Mouse (Mus musculus) cortical plate, adult 2 months (tissue): ENCODE measurements around the gene Mcpt8.

Experiments used
- CTCF ChIP-seq: fragments of 200-500 bp; IDR thresholded peaks from 2 replicates; pipeline ENCODE4 v1.5.1; 2011; ENCODE audit warnings: mild to moderate bottlenecking, control low read depth, low read length; ENCODE audit not compliant: insufficient read depth; ENCODE audit errors: extremely low read depth
- POLR2A ChIP-seq: fragments of 200-500 bp; IDR thresholded peaks from 2 replicates; pipeline ENCODE4 v1.6.1; 2011; ENCODE audit warnings: mild to moderate bottlenecking, low read length, control low read depth; ENCODE audit not compliant: insufficient read depth; ENCODE audit errors: extremely low read depth

DNA sequence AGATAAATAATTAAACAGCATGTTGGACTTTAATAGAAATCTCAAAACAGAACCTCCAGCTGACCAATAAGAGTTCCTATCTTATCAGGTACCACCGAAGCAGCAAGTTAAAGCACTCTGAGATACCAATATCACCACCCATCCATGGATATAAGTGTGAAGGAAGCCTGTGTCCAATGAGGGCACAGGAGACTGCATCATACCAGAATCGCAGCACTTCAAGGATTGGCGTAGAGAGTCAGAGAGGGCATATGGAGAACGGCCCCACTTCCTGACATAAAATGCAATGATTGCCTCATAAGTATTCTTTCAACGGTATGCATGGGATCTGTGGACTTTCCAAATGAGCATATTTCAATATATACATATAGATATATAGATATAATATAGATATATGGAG lies 19.9 kb upstream of the Mcpt8 start:
- TF ChIP-seq POLR2A (no peak), CTCF (no peak)
